Mouse (Mus musculus): ENCODE measurements at regions not wholly inside any gene's neighbourhood (a gene's known extent, or its start where the extent isn't known, plus 50 kb on each side); places are given as distances from the start of the nearest gene placed in this dataset.

- TF ChIP-seq POLR2A (IDR thresholded peaks at IDR 0.05; ENCODE audit: low read depth, low read length), result no peak
- no peak for TF ChIP-seq CTCF (IDR thresholded peaks at IDR 0.05; ENCODE audit: borderline replicate concordance, insufficient read depth, low read length)
- Histone ChIP-seq H3K4me1 (ENCODE audit: control insufficient read depth, insufficient read depth, low read length) (no peaks in the 10 kb centered on the region), H3K27ac (ENCODE audit: insufficient read depth, low read length) (no peak overlapping the region), H3K4me3 (ENCODE audit: insufficient read depth, low read length) (no peak overlapping the region)
Measured at GRCm38 (mm10) chr9:78880643-78881306, 265.4 kb downstream of the Cd109 start.

- Histone ChIP-seq H3K27ac (ENCODE audit: insufficient read depth, low read length) (no peak overlapping the region), H3K4me1 (ENCODE audit: control insufficient read depth, insufficient read depth, low read length) (no peaks in the 10 kb centered on the region), H3K4me3 (ENCODE audit: insufficient read depth, low read length) (no peak overlapping the region)
- no peak for TF ChIP-seq CTCF (IDR thresholded peaks at IDR 0.05; ENCODE audit: borderline replicate concordance, insufficient read depth, low read length)
- no peak for TF ChIP-seq POLR2A (IDR thresholded peaks at IDR 0.05; ENCODE audit: low read depth, low read length)
Measured at GRCm38 (mm10) chr9:78881307-78881790, 266.0 kb downstream of the Cd109 start.

- H3K4me1 ChIP-seq (ENCODE audit: control insufficient read depth, insufficient read depth, low read length), result 0 out of 2 replicates have a peak, but pooled peaks cover 2% of the 10 kb centered on the region
- H3K27ac ChIP-seq (ENCODE audit: insufficient read depth, low read length), result no peak overlapping the region
- H3K4me3 ChIP-seq (ENCODE audit: insufficient read depth, low read length), result no peak overlapping the region
- no peak for TF ChIP-seq CTCF (IDR thresholded peaks at IDR 0.05; ENCODE audit: borderline replicate concordance, insufficient read depth, low read length)
- TF ChIP-seq POLR2A (IDR thresholded peaks at IDR 0.05; ENCODE audit: low read depth, low read length), result no peak
Measured at GRCm38 (mm10) chr9:78903211-78903610, 287.9 kb downstream of the Cd109 start.

GRCm38 (mm10) chr9:78917336-78917735 lies 302.0 kb downstream of the Cd109 start:
- no peaks in the 10 kb centered on the region for H3K4me1 ChIP-seq (ENCODE audit: control insufficient read depth, insufficient read depth, low read length)
- no peak overlapping the region for H3K27ac ChIP-seq (ENCODE audit: insufficient read depth, low read length)
- no peak overlapping the region for H3K4me3 ChIP-seq (ENCODE audit: insufficient read depth, low read length)
- TF ChIP-seq CTCF (IDR thresholded peaks at IDR 0.05; ENCODE audit: borderline replicate concordance, insufficient read depth, low read length) (no peak), POLR2A (IDR thresholded peaks at IDR 0.05; ENCODE audit: low read depth, low read length) (no peak)

GRCm38 (mm10) chr9:78925977-78926593 lies 310.7 kb downstream of the Cd109 start:
- no peaks in the 10 kb centered on the region for H3K4me1 ChIP-seq (ENCODE audit: control insufficient read depth, insufficient read depth, low read length)
- no peak overlapping the region for H3K4me3 ChIP-seq (ENCODE audit: insufficient read depth, low read length)
- no peak overlapping the region for H3K27ac ChIP-seq (ENCODE audit: insufficient read depth, low read length)
- TF ChIP-seq POLR2A (IDR thresholded peaks at IDR 0.05; ENCODE audit: low read depth, low read length), result no peak
- TF ChIP-seq CTCF (IDR thresholded peaks at IDR 0.05; ENCODE audit: borderline replicate concordance, insufficient read depth, low read length), result no peak

GRCm38 (mm10) chr9:78941648-78942047 lies 326.3 kb downstream of the Cd109 start:
- no peak overlapping the region for H3K27ac ChIP-seq (ENCODE audit: insufficient read depth, low read length)
- H3K4me3 ChIP-seq (ENCODE audit: insufficient read depth, low read length), result no peak overlapping the region
- TF ChIP-seq POLR2A (IDR thresholded peaks at IDR 0.05; ENCODE audit: low read depth, low read length) (no peak), CTCF (IDR thresholded peaks at IDR 0.05; ENCODE audit: borderline replicate concordance, insufficient read depth, low read length) (no peak)
- H3K4me1 ChIP-seq (ENCODE audit: control insufficient read depth, insufficient read depth, low read length), result no peaks in the 10 kb centered on the region; the same call in 1 of the 2 replicates

- no peak for TF ChIP-seq CTCF (IDR thresholded peaks at IDR 0.05; ENCODE audit: borderline replicate concordance, insufficient read depth, low read length)
- TF ChIP-seq POLR2A (IDR thresholded peaks at IDR 0.05; ENCODE audit: low read depth, low read length), result no peak
- Histone ChIP-seq H3K4me1 (ENCODE audit: control insufficient read depth, insufficient read depth, low read length) (no peaks in the 10 kb centered on the region), H3K4me3 (ENCODE audit: insufficient read depth, low read length) (no peak overlapping the region), H3K27ac (ENCODE audit: insufficient read depth, low read length) (0 out of 2 replicates have a peak overlapping the region, but pooled peaks have one; percentile 10)
Measured at GRCm38 (mm10) chr9:78964813-78965212, 349.5 kb downstream of the Cd109 start.

GRCm38 (mm10) chr9:78965226-78965950 lies 350.0 kb downstream of the Cd109 start:
- Histone ChIP-seq H3K4me1 (ENCODE audit: control insufficient read depth, insufficient read depth, low read length) (no peaks in the 10 kb centered on the region), H3K4me3 (ENCODE audit: insufficient read depth, low read length) (no peak overlapping the region), H3K27ac (ENCODE audit: insufficient read depth, low read length) (no peak overlapping the region; the same call in 1 of the 2 replicates)
- TF ChIP-seq POLR2A (IDR thresholded peaks at IDR 0.05; ENCODE audit: low read depth, low read length), result no peak
- no peak; the same call in 1 of the 2 replicates for TF ChIP-seq CTCF (IDR thresholded peaks at IDR 0.05; ENCODE audit: borderline replicate concordance, insufficient read depth, low read length)

- no peak overlapping the region for H3K4me3 ChIP-seq (ENCODE audit: insufficient read depth, low read length)
- no peak overlapping the region for H3K27ac ChIP-seq (ENCODE audit: insufficient read depth, low read length)
- TF ChIP-seq POLR2A (IDR thresholded peaks at IDR 0.05; ENCODE audit: low read depth, low read length) (no peak), CTCF (IDR thresholded peaks at IDR 0.05; ENCODE audit: borderline replicate concordance, insufficient read depth, low read length) (no peak)
- no peaks in the 10 kb centered on the region for H3K4me1 ChIP-seq (ENCODE audit: control insufficient read depth, insufficient read depth, low read length)
Measured at GRCm38 (mm10) chr9:78971731-78972130, 356.4 kb downstream of the Cd109 start.

Data from embryonic fibroblast, embryonic 13.5 days (primary cell).